Mouse (Mus musculus) stomach, adult 2 months (tissue): ENCODE data around the gene Gsx2. TPM values are rescaled to one million over a fixed set of nuclear protein-coding genes. Genes with fewer than 3 reads are reported as not detected.

Source experiments
- polyA plus RNA-seq: library from polyadenylated mRNA; depleted of rRNA; stranded (reverse); fragments of >200 nt; gene quantifications from 2 replicates; pipeline ENCODE4 v1.2.3, GENCODE M21; 2012; rRNA removed

Gene Gsx2
- polyA plus RNA-seq, result not detected in 2 replicates

DNA sequence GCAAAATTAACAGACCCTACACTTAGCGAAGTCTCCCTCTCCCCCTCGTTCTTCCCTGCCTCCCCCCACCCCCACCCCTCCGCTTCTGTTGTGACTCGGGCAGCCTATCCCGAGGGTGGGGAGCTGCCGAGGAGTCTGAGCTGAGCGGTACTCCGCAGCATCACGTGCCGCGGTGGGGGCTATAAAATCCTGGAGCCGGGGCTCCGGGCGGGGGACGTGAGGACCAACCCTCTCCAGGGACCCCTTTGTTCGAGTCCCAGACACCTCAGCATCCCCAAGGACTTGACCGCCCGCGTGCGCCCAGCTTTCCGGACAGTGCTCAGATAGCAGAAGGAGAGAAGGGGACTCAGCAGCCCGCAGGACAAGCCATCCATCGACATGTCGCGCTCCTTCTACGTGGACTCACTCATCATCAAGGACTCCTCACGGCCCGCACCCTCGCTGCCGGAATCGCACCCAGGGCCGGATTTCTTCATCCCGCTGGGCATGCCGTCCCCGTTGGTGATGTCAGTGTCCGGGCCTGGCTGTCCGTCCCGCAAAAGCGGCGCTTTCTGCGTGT, at the start of gene Gsx2:
Gene Gsx2 (plus strand): TSS at position 219 of the 559 bp plus-strand sequence.

GRCm38 (mm10) chr5:75044310-75044904, 31.0 kb upstream of the Gsx2 start, which contains the start of gene Chic2:
Gene Chic2, minus strand, starts transcription at chr5:75044774.

Other genes starting within 250 kb of the Gsx2 start
- gene Chic2, start 30.8 kb upstream of the Gsx2 start, polyA plus RNA-seq, result 0.75 and 0.87 TPM in 2 replicates
- 1.9 and 4.0 TPM in 2 replicates for gene Pdgfra, start 76.7 kb downstream of the Gsx2 start, polyA plus RNA-seq